Mouse (Mus musculus) limb, embryonic 11.5 days (tissue): ENCODE data around the gene Pnpla2. TPM values are rescaled to one million over a fixed set of nuclear protein-coding genes. Genes with fewer than 3 reads are reported as not detected.

ENCODE experiments used
- ATAC-seq: fragments of 200-750 bp; cut with Nextera tagmentation; 2 replicates; pipeline ENCODE4 v1.8.0; 2017; ENCODE audit warnings: low read depth; ENCODE audit not compliant: insufficient number of reproducible peaks, low FRiP score, low TSS enrichment
- DNase-seq: peaks from one replicate; pipeline ENCODE4 v3.0.0-alpha.2; 2015; ENCODE audit warnings: low spot score
- H3K27ac ChIP-seq: fragments of 300-500 bp; sonication (generic); replicated peaks from 2 replicates; pipeline ENCODE4 v1.5.1; 2014; ENCODE audit warnings: low read depth, mild to moderate bottlenecking, low read length
- H3K27me3 ChIP-seq: fragments of 300-500 bp; sonication (generic); 2 replicates; pipeline ENCODE4 v1.6.1; 2014; ENCODE audit warnings: mild to moderate bottlenecking, low read length, mixed read lengths; ENCODE audit not compliant: control insufficient read depth, insufficient read depth
- H3K36me3 ChIP-seq: fragments of 300-500 bp; sonication (generic); 2 replicates; pipeline ENCODE4 v1.6.1; 2014; ENCODE audit warnings: mild to moderate bottlenecking, low read length, moderate library complexity, mixed read lengths; ENCODE audit not compliant: control insufficient read depth, insufficient read depth
- H3K4me1 ChIP-seq: fragments of 300-500 bp; sonication (generic); 2 replicates; pipeline ENCODE4 v1.6.1; 2014; ENCODE audit warnings: low read length, mixed read lengths; ENCODE audit not compliant: control insufficient read depth, insufficient read depth
- H3K4me2 ChIP-seq: fragments of 300-500 bp; sonication (generic); 2 replicates; pipeline ENCODE4 v1.6.1; 2014; ENCODE audit warnings: low read depth, mild to moderate bottlenecking, moderate library complexity; ENCODE audit not compliant: severe bottlenecking
- H3K4me3 ChIP-seq: fragments of 300-500 bp; sonication (generic); 2 replicates; pipeline ENCODE4 v1.5.1; 2014; ENCODE audit warnings: low read depth, low read length
- H3K9ac ChIP-seq: fragments of 300-500 bp; sonication (generic); 2 replicates; pipeline ENCODE4 v1.6.1; 2014; ENCODE audit warnings: mild to moderate bottlenecking, low read length
- H3K9me3 ChIP-seq: fragments of 300-500 bp; sonication (generic); 2 replicates; pipeline ENCODE4 v1.6.1; 2016; ENCODE audit warnings: low read length; ENCODE audit not compliant: control insufficient read depth
- WGBS: fragments of 180-500 bp; shearing (Covaris S2); extraction: QIAGEN DNeasy Blood & Tissue Kit; methylation state at CpG from one replicate; pipeline ENCODE4 v1.1.7; 2014; 5-methylcytosine and 5-hydroxymethylcytosine counted together
- polyA plus RNA-seq: library from polyadenylated mRNA; unstranded; fragments of >200 nt; fragmentation: Nextera tagmentation; extraction: Ambion mirVana; gene quantifications from 2 replicates; pipeline ENCODE4 v1.2.1, GENCODE M21; 2014

Gene Pnpla2
- polyA plus RNA-seq, 1 experiment from 2014 or later: 12.5 TPM

DNA sequence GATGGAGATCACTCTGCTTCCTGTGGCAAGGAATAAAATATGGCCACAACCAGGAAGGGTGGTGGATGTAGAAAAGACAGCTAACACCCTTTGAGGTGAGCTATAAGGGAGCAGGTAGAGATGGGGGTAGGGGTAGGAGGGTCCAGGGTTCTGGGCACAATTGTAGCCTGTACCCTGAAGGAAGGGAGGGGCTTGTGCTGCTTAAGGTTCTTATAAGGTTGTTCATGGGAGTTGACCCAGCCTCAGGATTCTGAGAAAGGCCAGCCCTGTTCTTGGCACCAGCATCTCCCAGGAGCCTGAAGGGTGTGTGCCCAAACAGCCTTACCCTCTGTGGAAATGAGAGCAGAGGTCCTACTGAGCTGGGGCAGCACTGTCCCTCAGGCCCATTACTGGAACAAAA, 3.1 kb upstream of the Pnpla2 start:
- Histone ChIP-seq H3K4me3 (no peak overlapping the region), H3K4me2 (no peak overlapping the region), H3K4me1 (peaks cover 17% of the 10 kb centered on the region), H3K36me3 (peaks cover 11% of the 10 kb centered on the region; the same call in 1 of the 2 replicates), H3K27ac (no peak overlapping the region), H3K9ac (no peak overlapping the region), H3K9me3 (no peaks in the 10 kb centered on the region), H3K27me3 (no peaks in the 10 kb centered on the region)
- DNase-seq (no peak), ATAC-seq (no peak)

DNA sequence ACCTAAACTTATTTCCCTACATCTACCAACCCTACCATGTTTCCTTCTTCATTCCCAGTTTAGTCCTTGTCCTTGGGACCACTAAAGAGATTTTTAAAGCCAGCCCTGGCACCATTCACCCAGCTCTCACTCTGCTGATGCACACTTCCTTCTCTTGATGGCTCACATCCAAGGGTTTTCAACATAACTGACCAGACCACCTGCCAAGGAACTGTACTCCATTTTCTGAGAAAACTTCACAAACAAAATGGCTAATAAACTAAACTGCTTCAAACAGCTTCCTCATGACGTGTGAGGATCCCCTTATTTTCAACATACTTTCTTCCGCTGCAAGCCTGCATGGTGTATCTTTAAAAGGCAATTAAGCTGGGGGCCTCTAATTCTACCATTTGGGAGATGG, 1.4 kb upstream of the Pnpla2 start:
- DNase-seq: no peak
- ATAC-seq: no peak

DNA sequence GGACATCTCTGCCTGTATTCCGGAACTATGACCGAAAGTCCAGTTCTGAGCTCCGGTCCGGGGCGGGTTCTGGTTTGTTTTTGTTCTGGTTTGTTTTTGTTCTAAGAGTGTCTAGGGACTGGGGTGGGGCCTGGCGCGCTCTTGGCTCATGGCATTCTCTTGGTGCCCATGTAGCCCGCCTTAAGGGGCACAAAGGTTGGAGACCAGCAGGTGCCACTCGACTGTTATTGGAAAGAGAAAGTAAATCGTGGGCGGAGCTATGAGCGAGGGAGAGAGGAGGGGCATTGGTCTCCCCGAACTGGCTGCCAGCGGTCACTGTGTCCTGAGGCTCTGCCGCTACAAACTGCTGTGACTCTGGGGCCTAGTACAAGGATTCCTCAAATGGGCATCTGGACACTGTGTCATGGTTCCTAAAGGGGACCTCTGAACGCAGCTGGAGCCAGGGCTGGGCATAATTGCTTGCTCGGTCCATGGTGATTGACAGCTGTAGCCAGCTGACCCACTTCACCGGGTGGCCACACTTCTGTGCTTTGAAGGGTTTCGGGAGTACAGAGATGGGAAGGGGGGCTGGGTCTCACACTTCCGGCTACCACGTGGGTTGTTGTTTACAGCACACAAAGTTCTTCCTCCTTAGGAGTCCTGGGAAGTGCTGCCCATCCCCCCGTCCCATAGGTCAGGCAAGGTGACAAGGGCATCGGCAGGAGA, 764 bp downstream of the Pnpla2 start:
- Histone ChIP-seq H3K4me3 (peak overlapping the region; percentile 62), H3K4me2 (peak overlapping the region; percentile 96), H3K27ac (no peak overlapping the region), H3K27me3 (peaks cover 11% of the 10 kb centered on the region; the same call in 1 of the 2 replicates), H3K36me3 (peaks cover 9% of the 10 kb centered on the region; the same call in 1 of the 2 replicates), H3K4me1 (peaks cover 11% of the 10 kb centered on the region), H3K9ac (peak overlapping the region; percentile 47; the same call in 1 of the 2 replicates), H3K9me3 (no peaks in the 10 kb centered on the region)
- ATAC-seq (no peak), DNase-seq (peak; percentile 60)
- WGBS: 1% methylated on average over 23 of the region's 23 CpGs

More for the DNA sequence above, 1.4 kb upstream of the Pnpla2 start:
- no peak overlapping the region for H3K27ac ChIP-seq
- peaks cover 12% of the 10 kb centered on the region for H3K4me1 ChIP-seq
- no peak overlapping the region for H3K4me2 ChIP-seq
- H3K36me3 ChIP-seq: peaks cover 11% of the 10 kb centered on the region; the same call in 1 of the 2 replicates
- no peak overlapping the region for H3K9ac ChIP-seq
- whole genome bisulfite sequencing: 72% methylated on average over 2 of the region's 2 CpGs
- H3K27me3 ChIP-seq: no peaks in the 10 kb centered on the region
- H3K4me3 ChIP-seq: no peak overlapping the region
- no peaks in the 10 kb centered on the region for H3K9me3 ChIP-seq

DNA sequence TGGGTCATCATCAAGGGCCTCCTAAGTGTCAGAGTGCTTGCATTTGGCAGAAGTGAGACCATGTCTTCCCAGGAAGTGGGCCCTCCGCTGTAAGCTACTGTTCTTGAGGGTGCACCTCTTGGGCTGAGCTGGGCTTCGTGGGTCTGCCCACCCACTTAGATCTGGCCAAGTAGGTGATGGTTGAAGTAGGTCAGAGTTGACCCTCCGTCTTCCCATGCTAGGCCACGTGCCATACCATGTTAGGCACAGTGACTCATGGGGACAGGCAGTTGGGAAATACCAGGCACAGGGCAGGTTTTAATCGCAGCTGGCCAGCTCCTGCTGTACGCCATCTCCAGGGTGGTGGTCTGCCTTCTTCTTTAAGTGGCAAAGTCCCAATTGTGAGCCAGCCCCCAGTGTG, 1.7 kb downstream of the Pnpla2 start:
- H3K4me1 ChIP-seq: peaks cover 13% of the 10 kb centered on the region
- no peak overlapping the region for H3K27ac ChIP-seq
- no peak overlapping the region for H3K4me3 ChIP-seq
- H3K27me3 ChIP-seq: peaks cover 19% of the 10 kb centered on the region
- no peak overlapping the region for H3K9ac ChIP-seq
- no peak for DNase-seq
- peaks cover 2% of the 10 kb centered on the region; the same call in 1 of the 2 replicates for H3K36me3 ChIP-seq
- no peak for ATAC-seq
- no peaks in the 10 kb centered on the region for H3K9me3 ChIP-seq
- no peak overlapping the region for H3K4me2 ChIP-seq
- WGBS: 90% methylated on average over 6 of the region's 6 CpGs

DNA sequence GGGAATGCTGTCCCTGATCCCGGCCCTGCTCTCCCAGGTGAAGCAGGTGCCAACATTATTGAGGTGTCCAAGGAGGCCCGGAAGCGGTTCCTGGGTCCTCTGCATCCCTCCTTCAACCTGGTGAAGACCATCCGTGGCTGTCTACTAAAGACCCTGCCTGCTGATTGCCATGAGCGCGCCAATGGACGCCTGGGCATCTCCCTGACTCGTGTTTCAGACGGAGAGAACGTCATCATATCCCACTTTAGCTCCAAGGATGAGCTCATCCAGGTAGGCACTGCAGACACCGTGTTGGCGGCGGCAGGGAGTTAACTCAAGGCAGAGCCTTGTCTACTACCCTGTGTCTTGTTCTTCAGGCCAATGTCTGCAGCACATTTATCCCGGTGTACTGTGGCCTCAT, 2.2 kb downstream of the Pnpla2 start:
- no peak for ATAC-seq
- H3K36me3 ChIP-seq: no peaks in the 10 kb centered on the region
- peaks cover 24% of the 10 kb centered on the region for H3K27me3 ChIP-seq
- no peak overlapping the region for H3K27ac ChIP-seq
- H3K4me1 ChIP-seq: peaks cover 17% of the 10 kb centered on the region
- H3K4me3 ChIP-seq: no peak overlapping the region
- 97% methylated on average over 14 of the region's 14 CpGs for WGBS
- no peak overlapping the region for H3K4me2 ChIP-seq
- no peak overlapping the region for H3K9ac ChIP-seq
- H3K9me3 ChIP-seq: no peaks in the 10 kb centered on the region
- no peak for DNase-seq

DNA sequence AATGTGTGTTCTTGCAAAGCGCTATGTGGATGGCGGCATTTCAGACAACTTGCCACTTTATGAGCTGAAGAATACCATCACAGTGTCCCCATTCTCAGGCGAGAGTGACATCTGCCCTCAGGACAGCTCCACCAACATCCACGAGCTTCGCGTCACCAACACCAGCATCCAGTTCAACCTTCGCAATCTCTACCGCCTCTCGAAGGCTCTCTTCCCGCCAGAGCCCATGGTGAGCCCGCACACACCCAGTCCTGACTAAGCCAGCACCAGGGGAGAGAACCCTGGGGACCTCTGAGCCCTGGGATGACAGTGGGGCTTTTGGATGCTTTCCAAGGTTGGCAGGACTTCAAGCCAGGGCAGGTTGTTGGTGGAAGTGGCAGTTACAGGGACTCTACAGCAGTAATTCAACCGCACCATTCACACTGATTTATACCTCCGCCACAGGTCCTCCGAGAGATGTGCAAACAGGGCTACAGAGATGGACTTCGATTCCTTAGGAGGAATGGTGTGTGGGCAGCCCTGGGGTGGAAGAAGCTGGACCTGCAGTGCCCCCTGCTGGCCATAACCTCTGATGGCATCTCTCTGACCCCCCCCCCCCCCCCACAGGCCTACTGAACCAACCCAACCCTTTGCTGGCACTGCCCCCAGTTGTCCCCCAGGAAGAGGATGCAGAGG, 3.1 kb downstream of the Pnpla2 start:
- DNase-seq (peak; percentile 68), ATAC-seq (no peak)
- peaks cover 30% of the 10 kb centered on the region for H3K27me3 ChIP-seq
- no peak overlapping the region for H3K27ac ChIP-seq
- H3K4me3 ChIP-seq: no peak overlapping the region
- 73% methylated on average over 15 of the region's 15 CpGs for WGBS
- H3K9ac ChIP-seq: no peak overlapping the region
- no peaks in the 10 kb centered on the region for H3K9me3 ChIP-seq
- no peak overlapping the region for H3K4me2 ChIP-seq
- H3K36me3 ChIP-seq: no peaks in the 10 kb centered on the region
- peaks cover 21% of the 10 kb centered on the region for H3K4me1 ChIP-seq

GRCm38 (mm10) chr7:141458661-141459060, 3.7 kb downstream of the Pnpla2 start:
- H3K4me1 ChIP-seq: peaks cover 23% of the 10 kb centered on the region

DNA sequence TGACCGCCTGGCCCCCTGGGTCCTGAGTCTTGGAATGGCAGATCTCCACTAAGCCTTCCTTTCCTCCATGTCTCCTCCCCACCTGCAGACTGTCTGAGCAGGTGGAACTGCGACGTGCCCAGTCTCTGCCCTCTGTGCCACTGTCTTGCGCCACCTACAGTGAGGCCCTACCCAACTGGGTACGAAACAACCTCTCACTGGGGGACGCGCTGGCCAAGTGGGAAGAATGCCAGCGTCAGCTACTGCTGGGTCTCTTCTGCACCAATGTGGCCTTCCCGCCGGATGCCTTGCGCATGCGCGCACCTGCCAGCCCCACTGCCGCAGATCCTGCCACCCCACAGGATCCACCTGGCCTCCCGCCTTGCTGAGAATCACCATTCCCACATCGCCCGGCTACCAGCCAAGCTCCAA, 4.3 kb downstream of the Pnpla2 start:
- Histone ChIP-seq H3K4me2 (no peak overlapping the region), H3K9ac (no peak overlapping the region), H3K27ac (no peak overlapping the region), H3K27me3 (peaks cover 41% of the 10 kb centered on the region), H3K4me3 (no peak overlapping the region), H3K36me3 (no peaks in the 10 kb centered on the region), H3K4me1 (peaks cover 23% of the 10 kb centered on the region), H3K9me3 (no peaks in the 10 kb centered on the region)
- ATAC-seq (no peak), DNase-seq (no peak)
- WGBS: 90% methylated on average over 17 of the region's 17 CpGs

More at GRCm38 (mm10) chr7:141458661-141459060, 3.7 kb downstream of the Pnpla2 start:
- H3K36me3 ChIP-seq: no peaks in the 10 kb centered on the region
- H3K27me3 ChIP-seq: peaks cover 35% of the 10 kb centered on the region
- H3K9me3 ChIP-seq: no peaks in the 10 kb centered on the region
- H3K9ac ChIP-seq: no peak overlapping the region
- 89% methylated on average over 11 of the region's 11 CpGs for WGBS
- DNase-seq: no peak
- no peak for ATAC-seq
- no peak overlapping the region for H3K27ac ChIP-seq
- no peak overlapping the region for H3K4me2 ChIP-seq
- H3K4me3 ChIP-seq: no peak overlapping the region
